Mouse (Mus musculus) ES-E14 (cell line): ENCODE results near the gene Asic4. TPM values are rescaled to one million over a fixed set of nuclear protein-coding genes. Genes with fewer than 3 reads are reported as not detected.
A peak's percentile ranks its signal among the peaks of the same experiment; 100 is the strongest.

ENCODE experiments used
- DNase-seq: peaks from one replicate; pipeline ENCODE4 v3.0.0-alpha.2; 2013; ENCODE audit warnings: low read depth, low spot score
- H3K27ac ChIP-seq: 2 replicates; pipeline ENCODE4 v1.5.1; 2012; ENCODE audit warnings: low read depth, mild to moderate bottlenecking, low read length, moderate library complexity, mixed read lengths; ENCODE audit not compliant: poor library complexity, insufficient read depth, severe bottlenecking
- H3K36me3 ChIP-seq: 2 replicates; pipeline ENCODE4 v1.6.1; 2012; ENCODE audit warnings: mild to moderate bottlenecking, low read length, moderate library complexity, mixed read lengths; ENCODE audit not compliant: control insufficient read depth, poor library complexity, insufficient read depth, severe bottlenecking
- H3K4me1 ChIP-seq, 2 experiments: fragments of 150-350 bp in 1 of 2; sonication (generic) in 1 of 2; 2 replicates each; pipeline ENCODE4 v1.6.1; 2012; ENCODE audit warnings: low read length in 2 of 2, mild to moderate bottlenecking in 1 of 2, mixed read lengths in 1 of 2; ENCODE audit not compliant: control insufficient read depth in 2 of 2, insufficient read depth in 2 of 2, poor library complexity in 1 of 2
- H3K4me3 ChIP-seq, 2 experiments: fragments of 150-350 bp in 1 of 2; sonication (generic) in 1 of 2; 2 replicates each; pipeline ENCODE4 v1.5.1; 2012; ENCODE audit warnings: low read length in 2 of 2, low read depth in 1 of 2, mild to moderate bottlenecking in 1 of 2, mixed read lengths in 1 of 2; ENCODE audit not compliant: insufficient read depth in 1 of 2, poor library complexity in 1 of 2, severe bottlenecking in 1 of 2
- H3K9ac ChIP-seq: 2 replicates; pipeline ENCODE4 v1.6.1; 2012; ENCODE audit warnings: low read depth, mild to moderate bottlenecking, low read length, mixed read lengths; ENCODE audit not compliant: poor library complexity, insufficient read depth, severe bottlenecking
- H3K9me3 ChIP-seq: fragments of 150-350 bp; sonication (generic); 2 replicates; pipeline ENCODE4 v1.6.1; 2012; ENCODE audit warnings: low read depth, mild to moderate bottlenecking, low read length; ENCODE audit not compliant: control insufficient read depth, insufficient read depth
- CHD2 ChIP-seq: IDR thresholded peaks from 2 replicates; pipeline ENCODE4 v1.6.1; 2014; ENCODE audit warnings: mild to moderate bottlenecking, low read depth, low read length, inconsistent platforms
- HCFC1 ChIP-seq: IDR thresholded peaks from 2 replicates; pipeline ENCODE4 v1.6.1; 2012; ENCODE audit warnings: low read length, inconsistent platforms, borderline replicate concordance; ENCODE audit not compliant: insufficient read depth
- MAFK ChIP-seq: IDR thresholded peaks from 2 replicates; pipeline ENCODE4 v1.6.1; 2014; ENCODE audit warnings: mild to moderate bottlenecking, low read depth, low read length, inconsistent platforms; ENCODE audit not compliant: insufficient read depth
- ZC3H11A ChIP-seq: IDR thresholded peaks from 2 replicates; pipeline ENCODE4 v1.6.1; 2012; ENCODE audit warnings: low read depth, mild to moderate bottlenecking, inconsistent platforms, low read length, borderline replicate concordance
- ZNF384 ChIP-seq: IDR thresholded peaks from 2 replicates; pipeline ENCODE4 v1.6.1; 2012; ENCODE audit warnings: low read depth, low read length, inconsistent platforms
- in situ Hi-C, 2 experiments: fragments of 600-800 bp; cut with MboI; formaldehyde crosslinking; loops; one replicate each; pipeline ENCODE4 v1.15.1; 2025; ENCODE audit warnings: low sequenced_read_pairs in 2 of 2, inconsistent platforms in 1 of 2; ENCODE audit not compliant: unreplicated experiment in 2 of 2
- total RNA-seq: library from RNA; depleted of rRNA; stranded (reverse); fragments of 300-350 nt; gene quantifications from 2 replicates; pipeline ENCODE4 v1.2.3, GENCODE M21; 2012

Asic4 gene
- total RNA-seq, 1 experiment: not detected

DNA sequence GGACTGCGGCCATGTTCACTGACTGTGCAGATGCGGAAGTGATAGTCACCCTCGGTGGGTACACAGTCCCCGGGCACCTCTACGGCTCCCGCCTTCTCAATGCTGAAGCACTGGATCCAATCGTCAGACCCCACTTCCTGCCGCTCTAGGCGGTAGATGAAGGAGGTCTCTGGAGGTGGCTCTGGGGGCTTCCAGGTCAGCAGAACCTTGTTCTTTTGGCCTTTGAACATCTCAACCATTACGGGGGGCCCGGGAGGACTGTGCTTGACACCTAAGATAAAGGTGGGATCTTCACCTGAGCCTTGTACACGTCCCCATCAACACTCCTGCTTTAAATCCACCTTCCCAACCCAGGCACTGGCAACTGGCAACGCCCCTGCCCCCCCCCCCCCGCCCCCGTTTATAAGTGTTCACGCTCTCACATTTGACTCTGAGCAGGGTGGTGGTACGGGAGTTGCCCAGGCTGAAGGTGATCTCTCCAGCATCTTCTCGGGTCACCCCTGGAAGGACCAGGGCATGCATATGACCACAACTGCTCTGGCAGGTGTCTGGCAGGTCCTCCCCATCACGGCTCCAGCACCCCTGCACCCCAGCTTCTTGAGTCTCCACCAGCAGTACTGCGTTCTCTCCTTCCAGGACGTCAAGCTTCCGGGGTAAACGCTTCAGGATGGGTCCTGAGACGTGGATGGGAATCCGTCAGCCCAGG, 52.9 kb downstream of the Asic4 start:
- no peak overlapping the region for H3K27ac ChIP-seq
- TF ChIP-seq HCFC1: no peak
- no peak for TF ChIP-seq CHD2
- TF ChIP-seq ZNF384: no peak
- no peak for TF ChIP-seq ZC3H11A
- TF ChIP-seq MAFK: no peak
- H3K9ac ChIP-seq: peak overlapping the region; percentile 51; the same call in 1 of the 2 replicates
- peaks cover 5 to 22% of the 10 kb centered on the region in 2 experiments; a peak in 3 of 4 replicates for H3K4me1 ChIP-seq
- no peaks in the 10 kb centered on the region for H3K9me3 ChIP-seq
- H3K4me3 ChIP-seq: peak overlapping the region; percentile 23 to 53
- in situ Hi-C loops: no loop called here
- DNase-seq: no peak
- H3K36me3 ChIP-seq: peaks cover 5% of the 10 kb centered on the region; the same call in 1 of the 2 replicates

DNA sequence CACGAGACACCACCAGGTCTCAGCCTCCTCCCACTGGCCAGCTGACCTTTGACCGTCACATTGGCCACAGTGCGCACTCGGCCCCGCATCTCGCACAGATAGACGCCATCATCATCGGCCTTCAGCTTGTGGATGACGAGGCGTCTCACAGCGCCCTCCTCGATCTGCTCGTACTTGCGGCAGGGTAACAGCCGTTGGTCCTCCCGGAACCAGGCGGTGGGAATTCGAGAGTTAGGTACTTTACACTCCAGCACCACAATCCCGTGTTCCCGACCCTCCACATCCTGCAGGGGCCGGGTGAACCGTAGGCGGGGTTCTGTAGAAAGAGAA, 53.4 kb downstream of the Asic4 start:
- Histone ChIP-seq H3K4me1 (peaks cover 8 to 22% of the 10 kb centered on the region in 2 experiments; a peak in 3 of 4 replicates), H3K36me3 (peaks cover 5% of the 10 kb centered on the region; the same call in 1 of the 2 replicates), H3K4me3 (peak overlapping the region; percentile 23 to 53), H3K9me3 (no peaks in the 10 kb centered on the region), H3K27ac (no peak overlapping the region), H3K9ac (peak overlapping the region; percentile 51; the same call in 1 of the 2 replicates)
- no peak for DNase-seq
- in situ Hi-C loops: no loop called here
- TF ChIP-seq CHD2 (no peak), HCFC1 (no peak), ZC3H11A (no peak), ZNF384 (no peak), MAFK (no peak)

DNA sequence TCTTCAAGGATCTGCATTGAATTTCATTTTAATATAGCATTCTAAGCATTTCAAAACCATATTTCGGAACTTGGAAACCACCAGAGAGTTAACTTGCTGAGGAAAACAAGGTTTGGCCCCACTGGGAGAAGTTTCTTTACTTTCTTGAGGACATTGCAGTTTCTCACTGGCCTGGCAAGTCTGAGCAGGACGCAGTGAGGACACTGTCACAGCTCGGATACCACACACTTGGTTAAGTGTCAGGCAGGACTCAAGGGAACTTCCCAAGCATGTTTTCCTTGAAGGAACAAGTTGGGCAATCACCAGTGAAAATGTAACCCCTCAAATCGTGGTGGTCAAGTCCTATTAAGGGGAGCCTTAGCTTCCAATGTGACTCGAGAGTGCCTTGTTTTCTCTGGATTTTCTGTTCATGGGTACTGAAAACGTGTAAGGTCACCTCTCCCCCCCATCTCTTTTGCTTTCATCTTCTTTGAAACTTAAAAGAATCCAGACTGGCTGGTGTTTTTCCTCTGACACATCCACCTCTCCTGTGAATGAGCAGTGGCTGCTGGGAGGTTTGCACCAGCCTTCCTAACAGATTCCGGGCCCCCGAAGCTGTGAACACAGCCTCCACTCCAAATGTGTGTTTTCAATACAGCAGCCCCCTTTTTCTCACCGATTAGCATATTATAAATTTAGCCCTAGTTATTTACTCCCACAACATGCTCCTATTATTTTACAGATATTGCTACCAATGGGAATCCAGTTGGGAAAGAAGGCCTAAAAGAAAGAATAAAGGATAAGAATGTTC, 54.2 kb downstream of the Asic4 start:
- H3K4me3 ChIP-seq: peak overlapping the region; percentile 69 to 71; a peak in 3 of 4 replicates
- in situ Hi-C loops: no loop called here
- no peak overlapping the region for H3K9ac ChIP-seq
- TF ChIP-seq ZNF384 (no peak), ZC3H11A (no peak), HCFC1 (no peak), CHD2 (no peak), MAFK (no peak)
- no peak for DNase-seq
- H3K4me1 ChIP-seq: peaks cover 8 to 29% of the 10 kb centered on the region in 2 experiments; a peak in 3 of 4 replicates
- peaks cover 5% of the 10 kb centered on the region; the same call in 1 of the 2 replicates for H3K36me3 ChIP-seq
- no peaks in the 10 kb centered on the region for H3K9me3 ChIP-seq
- no peak overlapping the region for H3K27ac ChIP-seq

DNA sequence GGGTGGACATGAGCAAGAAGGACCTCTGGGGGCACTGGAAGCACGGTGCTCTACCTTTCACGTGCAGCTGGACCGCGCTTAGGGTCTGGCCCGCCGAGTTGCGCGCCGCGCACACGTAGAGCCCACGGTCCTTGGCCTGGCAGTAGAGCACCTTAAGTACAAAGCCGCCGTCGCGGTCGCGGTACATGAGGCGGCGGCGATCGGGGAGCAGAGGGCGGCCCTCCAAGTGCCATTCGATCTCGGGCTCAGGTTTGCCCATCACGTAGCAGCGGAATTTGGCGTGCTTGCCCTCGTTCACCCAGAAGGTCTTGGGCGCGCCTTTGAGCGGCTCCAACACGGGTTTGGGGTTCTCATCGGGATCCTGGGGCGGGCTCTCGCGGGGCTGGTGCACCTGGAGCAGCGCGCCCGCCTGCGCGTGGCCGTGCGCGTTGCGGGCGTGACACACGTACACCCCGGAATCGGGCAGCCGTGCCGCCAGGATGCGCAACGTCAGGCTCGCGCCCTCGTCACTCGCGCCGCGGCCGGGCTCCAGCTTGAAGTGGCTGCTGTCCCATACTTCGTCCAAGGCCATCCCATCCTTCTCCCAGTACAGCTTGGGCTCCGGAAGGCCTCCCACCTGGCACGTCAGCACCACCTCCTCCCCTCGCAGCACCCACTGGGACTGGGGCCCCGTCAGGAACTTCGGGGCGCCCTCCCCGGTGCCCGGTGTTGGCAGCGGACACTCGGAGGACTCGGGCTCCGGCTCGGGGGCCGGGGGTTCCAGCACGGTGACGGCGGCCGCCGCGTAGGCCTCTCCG, 55.1 kb downstream of the Asic4 start:
- Histone ChIP-seq H3K27ac (no peak overlapping the region), H3K4me3 (peak overlapping the region; percentile 69 to 71), H3K9ac (peak overlapping the region; percentile 72), H3K36me3 (peaks cover 5% of the 10 kb centered on the region; the same call in 1 of the 2 replicates), H3K9me3 (no peaks in the 10 kb centered on the region), H3K4me1 (peaks cover 10 to 30% of the 10 kb centered on the region in 2 experiments; a peak in 3 of 4 replicates)
- in situ Hi-C loops: no loop called here
- no peak for TF ChIP-seq MAFK
- TF ChIP-seq HCFC1: no peak
- no peak for TF ChIP-seq ZNF384
- no peak for TF ChIP-seq CHD2
- TF ChIP-seq ZC3H11A: no peak
- DNase-seq: no peak
